Mouse (Mus musculus): ENCODE results near the gene Trex1. TPM values are rescaled to one million over a fixed set of nuclear protein-coding genes. Genes with fewer than 3 reads are reported as not detected.
A peak's percentile ranks its signal among the peaks of the same experiment; 100 is the strongest.

Gene Trex1
- total RNA-seq, 2 experiments from 2014 or later: 19.7 to 23.4 TPM

GRCm38 (mm10) chr9:109051651-109052489 lies 7.7 kb downstream of the Trex1 start:
- DNase-seq: no peak

GRCm38 (mm10) chr9:109051011-109051501 lies 8.5 kb downstream of the Trex1 start:
- DNase-seq: no peak

GRCm38 (mm10) chr9:109050674-109050997 lies 8.9 kb downstream of the Trex1 start:
- DNase-seq: no peak

- DNase-seq: no peak
Measured at GRCm38 (mm10) chr9:109049996-109050673, 9.4 kb downstream of the Trex1 start.

GRCm38 (mm10) chr9:109049316-109049715 lies 10.2 kb downstream of the Trex1 start:
- no peak for DNase-seq

GRCm38 (mm10) chr9:109046306-109046705 lies 13.2 kb downstream of the Trex1 start:
- DNase-seq: peak; percentile 69 to 79

- no peak for DNase-seq
Measured at GRCm38 (mm10) chr9:109041351-109041750, 18.2 kb downstream of the Trex1 start.

- DNase-seq: no peak
Measured at GRCm38 (mm10) chr9:109040906-109041305, 18.6 kb downstream of the Trex1 start.

- DNase-seq: no peak
Measured at GRCm38 (mm10) chr9:109040216-109040615, 19.3 kb downstream of the Trex1 start.

- DNase-seq: no peak
Measured at GRCm38 (mm10) chr9:109039681-109040080, 19.9 kb downstream of the Trex1 start.

GRCm38 (mm10) chr9:109038901-109039364 lies 20.6 kb downstream of the Trex1 start:
- DNase-seq: peak; percentile 62 to 75

GRCm38 (mm10) chr9:109038086-109038895 lies 21.2 kb downstream of the Trex1 start, which contains the start of gene Shisa5:
Shisa5 (plus strand) TSS chr9:109038565.
- DNase-seq: peak; percentile 90 to 93

GRCm38 (mm10) chr9:109032435-109032834 lies 27.1 kb downstream of the Trex1 start:
- DNase-seq: no peak

GRCm38 (mm10) chr9:109031686-109032085 lies 27.8 kb downstream of the Trex1 start:
- DNase-seq: no peak

GRCm38 (mm10) chr9:109031001-109031400 lies 28.5 kb downstream of the Trex1 start:
- no peak for DNase-seq

- DNase-seq: no peak
Measured at GRCm38 (mm10) chr9:109030312-109030711, 29.2 kb downstream of the Trex1 start.

- DNase-seq: no peak
Measured at GRCm38 (mm10) chr9:109028919-109029318, 30.6 kb downstream of the Trex1 start.

GRCm38 (mm10) chr9:109028421-109028820 lies 31.1 kb downstream of the Trex1 start:
- no peak for DNase-seq

- no peak for DNase-seq
Measured at GRCm38 (mm10) chr9:109027521-109027920, 32.0 kb downstream of the Trex1 start.

GRCm38 (mm10) chr9:109022866-109023685 lies 36.5 kb downstream of the Trex1 start:
- no peak for DNase-seq

- DNase-seq: no peak
Measured at GRCm38 (mm10) chr9:109021428-109021827, 38.1 kb downstream of the Trex1 start.
